Comparison of ENCODE assay signal across 8 mouse cellular contexts in the genomic region with DNA sequence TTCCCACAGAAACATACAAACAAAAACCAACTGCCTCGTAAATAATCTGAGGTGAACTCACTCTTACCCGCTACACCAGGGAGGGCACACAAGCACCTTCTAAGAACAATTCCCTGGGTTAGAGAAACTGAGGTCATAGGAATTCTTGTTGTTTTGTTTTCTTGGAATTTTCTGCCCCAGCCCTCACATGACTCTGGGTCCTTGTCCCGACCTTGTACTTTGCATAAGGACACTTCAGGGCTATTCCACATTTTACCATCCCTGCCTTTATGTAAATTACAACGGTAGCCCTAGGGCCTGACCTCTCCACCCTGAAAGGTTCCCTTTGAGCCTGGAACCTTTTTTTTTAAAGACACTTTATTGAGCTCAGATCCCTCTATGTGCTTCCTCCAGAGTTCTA. TPM values are rescaled to one million over a fixed set of nuclear protein-coding genes. Genes with fewer than 3 reads are reported as not detected.
DNase-seq lines count a peak whose midpoint lies in the region; ATAC-seq and TF ChIP-seq lines count a peak whose summit lies in the region.

Hsp90aa1 (minus strand) TSS at position 173 of the 400 bp plus-strand sequence.

- no peak within 1 kb of the TSS for H3K4me3 ChIP-seq in liver, adult 2 months (ENCODE audit: insufficient read depth, low read depth, low read length)
- H3K4me3 ChIP-seq in midbrain, embryonic 14.5 days (replicated peaks; ENCODE audit: low read depth, low read length) = no peak within 1 kb of the TSS

- no peak for TF ChIP-seq CTCF in liver, adult 2 months (IDR thresholded peaks at IDR 0.05; ENCODE audit: low read depth, low read length)
- TF ChIP-seq CTCF in brain, embryonic 14.5 days (IDR thresholded peaks at IDR 0.05; ENCODE audit: borderline replicate concordance, extremely low read depth, insufficient read depth, insufficient read length) = no peak

- no peaks in the 10 kb centered on the region for H3K79me2 ChIP-seq in liver, adult 2 months (ENCODE audit: control insufficient read depth, insufficient read depth, low read length)

- H3K4me1 ChIP-seq in liver, adult 2 months (ENCODE audit: control insufficient read depth, insufficient read depth, low read length) = peaks cover 5% of the 10 kb centered on the region; the same call in 1 of the 2 replicates
- no peaks in the 10 kb centered on the region for H3K4me1 ChIP-seq in midbrain, embryonic 14.5 days (ENCODE audit: control insufficient read depth, insufficient read depth, low read length)

- H3K9me3 ChIP-seq in midbrain, embryonic 14.5 days (ENCODE audit: control insufficient read depth, low read length) = no peaks in the 10 kb centered on the region

- H3K9ac ChIP-seq in liver, adult 2 months (ENCODE audit: low read depth, low read length) = no peak within 1 kb of the TSS
- H3K9ac ChIP-seq in midbrain, embryonic 14.5 days (replicated peaks; ENCODE audit: low read length) = no peak within 1 kb of the TSS; the same call in 1 of the 2 replicates

- no peak within 1 kb of the TSS for H3K4me2 ChIP-seq in midbrain, embryonic 14.5 days (ENCODE audit: low read length)

- 52% methylated on average over 4 of the region's 4 CpGs for WGBS in liver, adult 2 months
- 55% methylated on average over 4 of the region's 4 CpGs for WGBS in midbrain, embryonic 14.5 days

- ATAC-seq in granulocyte monocyte progenitor cell, adult 5-6 weeks (replicated peaks; ENCODE audit: poor library complexity, severe bottlenecking) = no peak
- ATAC-seq in midbrain, embryonic 14.5 days (ENCODE audit: low FRiP score, low TSS enrichment) = no peak

- no peak for DNase-seq in liver, adult 2 months (ENCODE audit: extremely low read depth, low read depth, low spot score)
- DNase-seq in liver = no peak
- DNase-seq in brain, embryonic 14.5 days (ENCODE audit: low read depth) = no peak
- DNase-seq in layer of hippocampus, postnatal 14 days (ENCODE audit: low spot score in 2 of 2) = no peak
- DNase-seq in midbrain, embryonic 14.5 days = no peak
- no peak for DNase-seq in cerebellum, postnatal 36 days
- DNase-seq in yolk sac, embryonic 10.5 days (ENCODE audit: low spot score) = no peak

- H3K27ac ChIP-seq in liver, adult 2 months (replicated peaks; ENCODE audit: insufficient read depth, low read depth, low read length) = no peak within 1 kb of the TSS
- no peak within 1 kb of the TSS for H3K27ac ChIP-seq in midbrain, embryonic 14.5 days (replicated peaks; ENCODE audit: low read depth, low read length)

- H3K36me3 ChIP-seq in liver, adult 2 months (ENCODE audit: control insufficient read depth, insufficient read depth, low read length) = no peaks in the 10 kb centered on the region
- H3K36me3 ChIP-seq in midbrain, embryonic 14.5 days (ENCODE audit: control insufficient read depth, insufficient read depth, low read length) = no peaks in the 10 kb centered on the region

- no peaks in the 10 kb centered on the region for H3K27me3 ChIP-seq in liver, adult 2 months (ENCODE audit: control insufficient read depth, insufficient read depth, low read length)
- H3K27me3 ChIP-seq in midbrain, embryonic 14.5 days (ENCODE audit: control insufficient read depth, insufficient read depth, low read length) = no peaks in the 10 kb centered on the region

- no peak for TF ChIP-seq POLR2A in liver, adult 2 months (IDR thresholded peaks at IDR 0.05; ENCODE audit: extremely low read depth, insufficient read depth, low read length)
- TF ChIP-seq POLR2A in brain, embryonic 14.5 days (IDR thresholded peaks at IDR 0.05; ENCODE audit: borderline replicate concordance, extremely low read depth, insufficient read depth, insufficient read length, poor library complexity, severe bottlenecking) = no peak

RNA-seq across cellular contexts. Expression of gene Hsp90aa1, which starts in this region (rescaled TPM):
- 114 and 134 TPM in 2 replicates for total RNA-seq in liver, adult 2 months (2014; rRNA removed)
- polyA plus RNA-seq in liver, adult 2 months (2012; rRNA removed) = 36.4 and 49.8 TPM in 2 replicates
- 436 and 488 TPM in 2 replicates for polyA plus RNA-seq in brain, embryonic 14.5 days (2012; rRNA removed)
- 686 and 764 TPM in 2 replicates for total RNA-seq in granulocyte monocyte progenitor cell, adult 5-6 weeks (2014; fragmentation: Nextera tagmentation)
- total RNA-seq in granulocyte monocyte progenitor cell, adult 5-6 weeks (2017) = 1,405 and 1,810 TPM in 2 replicates
- total RNA-seq in layer of hippocampus, postnatal 14 days (2021) = 100 to 1,000 TPM; 938 to 989 TPM
- polyA plus RNA-seq in midbrain, embryonic 14.5 days (2014; fragmentation: Nextera tagmentation; extraction: Ambion mirVana) = 1,408 and 1,565 TPM in 2 replicates
